Mouse (Mus musculus): Measurements from ENCODE around the gene Stard3. TPM values are rescaled to one million over a fixed set of nuclear protein-coding genes. Genes with fewer than 3 reads are reported as not detected.

Stard3 gene
- polyA plus RNA-seq, 1 experiment, result 14.9 TPM

DNA sequence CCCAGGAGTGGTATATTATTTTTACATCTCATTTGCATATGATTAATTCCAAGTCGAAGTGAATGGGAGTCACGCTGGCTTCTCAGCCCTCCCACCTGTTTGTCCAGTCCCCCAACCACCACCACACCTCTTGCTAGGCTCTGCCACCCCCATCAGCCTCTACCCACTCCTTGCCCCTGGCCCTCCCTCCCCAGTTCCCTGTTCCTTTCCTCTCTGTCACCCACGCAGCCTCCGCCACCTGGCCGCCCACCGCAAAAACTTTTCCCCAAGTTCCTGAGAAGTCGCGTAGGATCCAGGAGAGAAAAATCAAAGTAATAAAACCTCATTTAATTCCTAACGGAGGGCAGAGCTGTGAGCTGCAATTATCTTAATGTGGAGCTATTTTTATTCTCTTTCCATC, 12.0 kb upstream of the Stard3 start:
- Histone ChIP-seq H3K27ac (ENCODE audit: insufficient read depth, low read length) (no peak overlapping the region), H3K4me1 (ENCODE audit: control insufficient read depth, insufficient read depth, low read length) (peaks cover 2% of the 10 kb centered on the region; the same call in 1 of the 2 replicates), H3K4me3 (ENCODE audit: insufficient read depth, low read length) (no peak overlapping the region)
- TF ChIP-seq CTCF (IDR thresholded peaks at IDR 0.05; ENCODE audit: borderline replicate concordance, insufficient read depth, low read length) (no peak), POLR2A (IDR thresholded peaks at IDR 0.05; ENCODE audit: low read depth, low read length) (no peak)

DNA sequence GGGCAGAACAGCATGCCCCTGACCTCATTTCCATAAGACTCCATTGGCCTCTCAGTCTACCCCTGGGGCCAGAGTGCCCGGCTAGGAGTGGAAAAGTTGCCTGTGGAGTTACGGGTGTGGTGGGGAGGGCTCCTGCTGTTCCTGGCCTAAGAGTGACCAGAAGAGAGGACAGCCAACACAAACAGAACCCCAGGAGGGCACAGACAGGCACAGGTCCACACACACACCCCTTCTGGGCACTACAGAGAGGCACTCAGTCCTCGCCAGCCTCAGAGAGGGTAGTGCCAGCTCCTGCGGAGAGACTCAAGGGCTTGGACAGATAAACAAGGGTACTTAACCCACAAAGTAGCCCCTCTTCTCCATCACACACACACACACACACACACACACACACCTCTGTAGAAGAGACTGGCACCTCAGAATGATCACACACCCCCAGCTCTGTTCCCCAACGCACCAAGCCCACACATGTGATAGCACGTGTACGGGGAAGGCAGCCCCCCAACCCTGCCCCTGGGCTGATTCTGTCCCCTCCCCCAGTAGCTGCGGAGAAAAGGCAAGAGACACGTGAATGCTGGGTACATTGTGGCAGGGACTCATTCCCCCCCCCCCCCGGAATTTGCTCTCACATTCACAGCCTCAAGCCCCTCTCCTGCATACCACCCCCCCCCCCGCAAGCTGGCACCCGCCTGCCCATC, 10.6 kb upstream of the Stard3 start:
- Histone ChIP-seq H3K4me3 (ENCODE audit: insufficient read depth, low read length) (no peak overlapping the region), H3K27ac (ENCODE audit: insufficient read depth, low read length) (no peak overlapping the region), H3K4me1 (ENCODE audit: control insufficient read depth, insufficient read depth, low read length) (peaks cover 2% of the 10 kb centered on the region; the same call in 1 of the 2 replicates)
- no peak for TF ChIP-seq CTCF (IDR thresholded peaks at IDR 0.05; ENCODE audit: borderline replicate concordance, insufficient read depth, low read length)
- TF ChIP-seq POLR2A (IDR thresholded peaks at IDR 0.05; ENCODE audit: low read depth, low read length), result no peak

DNA sequence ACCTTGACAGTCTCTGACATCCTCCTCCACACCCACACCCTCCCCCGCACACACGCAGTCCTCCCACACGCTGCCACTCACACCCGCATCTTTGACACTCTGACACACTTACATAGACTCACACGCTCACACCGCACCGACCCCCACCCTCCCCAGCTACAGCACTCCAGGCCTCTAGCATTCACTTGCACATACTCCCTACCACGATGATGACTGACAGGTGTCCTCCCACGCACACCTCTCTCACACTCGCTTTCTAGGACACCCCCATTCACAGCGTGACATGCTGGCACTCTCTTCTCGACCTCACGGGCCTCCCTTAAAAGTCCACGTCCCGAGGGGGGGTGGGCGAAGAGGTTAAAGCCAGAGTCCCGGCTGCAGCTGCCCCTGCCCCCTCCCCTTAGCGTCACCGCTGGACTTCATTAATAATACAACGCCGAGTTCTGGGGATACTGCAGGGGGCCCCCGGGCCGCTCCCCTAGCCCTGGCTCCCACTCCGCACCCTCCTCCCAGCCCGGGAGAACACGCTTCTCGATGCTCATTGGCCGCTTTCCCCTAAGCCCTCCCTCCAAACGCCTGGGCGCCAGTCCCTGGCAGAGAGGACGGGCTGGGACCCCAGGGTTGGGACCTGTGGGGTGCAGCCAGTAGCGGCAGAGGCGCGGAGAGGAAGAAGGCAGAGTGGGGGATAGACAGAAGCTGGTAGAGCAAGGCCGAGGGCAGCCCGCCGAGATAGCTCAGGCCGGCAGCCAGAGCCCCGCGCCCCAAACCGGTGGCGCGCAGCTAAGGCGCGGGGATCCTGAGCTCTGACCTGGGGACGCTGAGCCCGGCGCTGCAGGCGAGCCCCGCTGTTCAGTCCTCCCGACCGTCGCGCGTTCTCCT, 9.8 kb upstream of the Stard3 start, which contains the start of gene Ppp1r1b:
Gene Ppp1r1b, plus strand, starts transcription at position 322 of the 879 bp plus-strand sequence.
- Histone ChIP-seq H3K4me3 (ENCODE audit: insufficient read depth, low read length) (peak within 1 kb of the TSS; percentile 39), H3K4me1 (ENCODE audit: control insufficient read depth, insufficient read depth, low read length) (peaks cover 2% of the 10 kb centered on the region; the same call in 1 of the 2 replicates), H3K27ac (ENCODE audit: insufficient read depth, low read length) (no peak within 1 kb of the TSS)
- no peak for TF ChIP-seq POLR2A (IDR thresholded peaks at IDR 0.05; ENCODE audit: low read depth, low read length)

- Histone ChIP-seq H3K4me3 (ENCODE audit: insufficient read depth, low read length) (no peak overlapping the region), H3K27ac (ENCODE audit: insufficient read depth, low read length) (no peak overlapping the region), H3K4me1 (ENCODE audit: control insufficient read depth, insufficient read depth, low read length) (peaks cover 2% of the 10 kb centered on the region; the same call in 1 of the 2 replicates)
- TF ChIP-seq POLR2A (IDR thresholded peaks at IDR 0.05; ENCODE audit: low read depth, low read length), result no peak
Observed at GRCm38 (mm10) chr11:98349308-98349707, 8.9 kb upstream of the Stard3 start.

GRCm38 (mm10) chr11:98352272-98352990, 5.7 kb upstream of the Stard3 start:
- Histone ChIP-seq H3K4me1 (ENCODE audit: control insufficient read depth, insufficient read depth, low read length) (peaks cover 2% of the 10 kb centered on the region; the same call in 1 of the 2 replicates), H3K27ac (ENCODE audit: insufficient read depth, low read length) (no peak overlapping the region), H3K4me3 (ENCODE audit: insufficient read depth, low read length) (no peak overlapping the region)
- TF ChIP-seq CTCF (IDR thresholded peaks at IDR 0.05; ENCODE audit: borderline replicate concordance, insufficient read depth, low read length) (no peak), POLR2A (IDR thresholded peaks at IDR 0.05; ENCODE audit: low read depth, low read length) (no peak)

DNA sequence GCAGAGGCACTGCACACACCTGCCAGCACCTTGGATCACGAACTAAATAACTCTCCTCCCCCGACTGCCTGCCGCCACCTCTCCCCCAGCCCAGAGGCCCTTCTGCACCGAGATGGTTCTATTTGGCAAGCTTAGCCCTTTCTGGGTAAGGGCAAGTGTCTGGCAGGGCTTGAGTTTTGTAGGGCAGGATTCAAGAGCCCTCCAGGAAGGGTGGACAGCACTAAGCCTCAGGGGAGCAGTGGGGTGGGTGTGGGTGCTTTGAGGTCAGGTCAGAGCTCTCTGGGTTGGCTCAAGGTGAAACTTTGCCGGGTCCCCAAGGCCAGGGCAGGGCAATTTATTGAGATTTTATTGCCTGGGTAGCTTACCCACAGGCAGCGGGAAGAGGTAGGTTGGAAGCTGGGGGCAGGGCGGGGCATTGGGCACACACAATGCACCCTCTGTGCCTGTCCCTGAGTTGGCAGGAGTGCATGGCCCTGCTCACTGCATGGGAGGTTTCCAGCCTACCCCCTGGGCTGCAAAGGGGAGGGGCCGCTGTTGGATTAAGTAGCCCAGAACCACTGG, 4.4 kb upstream of the Stard3 start:
- Histone ChIP-seq H3K4me3 (ENCODE audit: insufficient read depth, low read length) (no peak overlapping the region), H3K4me1 (ENCODE audit: control insufficient read depth, insufficient read depth, low read length) (no peaks in the 10 kb centered on the region), H3K27ac (ENCODE audit: insufficient read depth, low read length) (no peak overlapping the region)
- TF ChIP-seq CTCF (IDR thresholded peaks at IDR 0.05; ENCODE audit: borderline replicate concordance, insufficient read depth, low read length) (no peak), POLR2A (IDR thresholded peaks at IDR 0.05; ENCODE audit: low read depth, low read length) (no peak)

DNA sequence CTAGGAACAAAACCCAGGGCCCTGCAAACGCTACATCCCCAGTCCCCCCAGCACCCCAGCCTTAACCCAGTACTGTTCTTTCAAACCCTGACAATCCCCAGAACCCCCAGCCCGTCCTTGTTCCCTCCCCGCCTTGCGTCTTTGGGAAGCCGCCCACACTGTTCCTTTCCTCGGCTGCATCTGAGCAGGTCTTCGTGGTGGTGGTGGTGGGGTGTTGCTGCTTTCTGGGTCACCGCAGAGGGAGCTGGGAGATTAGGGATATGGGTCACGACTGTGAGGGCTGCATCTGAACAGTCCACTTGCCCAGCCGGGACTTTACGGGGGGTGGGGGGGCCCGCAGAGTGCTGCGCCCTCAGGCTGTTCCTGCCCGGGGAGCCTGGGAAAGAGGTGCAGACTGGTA, 3.7 kb upstream of the Stard3 start:
- TF ChIP-seq POLR2A (IDR thresholded peaks at IDR 0.05; ENCODE audit: low read depth, low read length) (no peak), CTCF (IDR thresholded peaks at IDR 0.05; ENCODE audit: borderline replicate concordance, insufficient read depth, low read length) (no peak)
- Histone ChIP-seq H3K4me3 (ENCODE audit: insufficient read depth, low read length) (no peak overlapping the region), H3K27ac (ENCODE audit: insufficient read depth, low read length) (no peak overlapping the region), H3K4me1 (ENCODE audit: control insufficient read depth, insufficient read depth, low read length) (0 out of 2 replicates have a peak, but pooled peaks cover 3% of the 10 kb centered on the region)

DNA sequence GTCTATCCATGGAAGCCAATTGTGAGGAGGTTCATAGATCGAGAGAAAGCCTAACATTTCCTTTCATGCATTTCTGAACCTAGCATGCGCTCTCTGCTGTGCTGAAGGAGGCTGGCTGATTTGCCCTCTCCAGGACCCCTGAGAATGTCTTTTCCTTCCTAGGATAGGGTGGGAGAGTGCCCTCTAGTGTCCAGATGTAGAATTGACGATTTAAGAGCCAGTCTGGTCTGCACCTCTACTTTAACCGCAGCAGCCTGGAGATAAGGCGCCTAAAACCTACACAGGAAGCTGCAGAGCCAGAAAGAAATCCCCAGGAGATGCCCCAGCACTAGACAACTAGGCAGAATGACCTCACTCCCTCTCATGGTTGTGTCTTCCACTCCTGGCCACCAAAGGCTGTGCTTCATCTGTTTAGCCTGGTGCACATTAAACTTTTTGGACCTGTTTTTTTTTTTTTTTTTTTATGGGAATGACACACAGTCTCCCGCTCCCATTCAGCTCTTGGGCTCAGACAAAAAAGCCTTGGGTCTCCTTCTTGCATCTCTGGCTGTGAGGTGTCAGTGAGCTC, 2.4 kb upstream of the Stard3 start:
- TF ChIP-seq CTCF (IDR thresholded peaks at IDR 0.05; ENCODE audit: borderline replicate concordance, insufficient read depth, low read length), result peak; percentile 19; the same call in 1 of the 2 replicates
- no peak for TF ChIP-seq POLR2A (IDR thresholded peaks at IDR 0.05; ENCODE audit: low read depth, low read length)
- Histone ChIP-seq H3K4me1 (ENCODE audit: control insufficient read depth, insufficient read depth, low read length) (0 out of 2 replicates have a peak, but pooled peaks cover 4% of the 10 kb centered on the region), H3K27ac (ENCODE audit: insufficient read depth, low read length) (no peak overlapping the region), H3K4me3 (ENCODE audit: insufficient read depth, low read length) (no peak overlapping the region)
